Mouse (Mus musculus) heart, postnatal 36 days (tissue): ENCODE measurements around the gene Cldn10. TPM values are rescaled to one million over a fixed set of nuclear protein-coding genes. Genes with fewer than 3 reads are reported as not detected.

Experiments
- DNase-seq, 2 experiments: peaks; one replicate each; pipeline ENCODE4 v3.0.0; 2021 to 2022
- intact Hi-C: fragments of 180-260 bp; cut with DNase I; formaldehyde crosslinking; loops from one replicate; pipeline ENCODE4 v1.15.1; 2025
- total RNA-seq, 2 experiments: library from RNA; stranded (reverse); gene quantifications; 2 replicates each; pipeline ENCODE4 v1.2.3; 2021

Cldn10 gene
- total RNA-seq, 2 experiments from 2014 or later = 0.35 to 0.56 TPM

- peak; percentile 32 for DNase-seq
- intact Hi-C loops = no loop called here
These were observed 66.8 kb downstream of the Cldn10 start for GRCm38 (mm10) chr14:118854371-118855114.

- intact Hi-C loops = no loop called here
- peak in 1 of 2 experiments; percentile 5 for DNase-seq
These were observed 67.6 kb downstream of the Cldn10 start for GRCm38 (mm10) chr14:118855141-118855800.

DNA sequence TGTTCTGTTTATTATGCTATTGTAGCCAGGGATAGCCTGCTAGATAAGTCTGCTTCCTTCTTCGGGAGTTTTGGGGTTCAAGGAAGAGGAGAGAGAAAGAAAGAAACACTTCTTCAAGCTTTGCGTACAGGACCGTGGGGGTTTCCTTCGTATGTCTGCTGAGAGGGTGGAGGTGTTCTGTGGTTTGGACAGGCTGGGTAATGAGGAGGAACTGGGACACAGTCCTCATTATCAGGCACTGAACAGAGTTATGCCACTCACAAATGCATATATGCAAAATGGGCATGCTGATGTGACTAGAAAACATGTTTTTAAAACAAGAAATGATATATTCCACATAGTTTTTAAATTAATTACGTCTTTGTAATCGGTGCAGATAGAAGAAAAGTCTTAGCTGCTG is 68.9 kb downstream of the Cldn10 start:
- intact Hi-C loops = no loop called here
- no peak for DNase-seq

DNA sequence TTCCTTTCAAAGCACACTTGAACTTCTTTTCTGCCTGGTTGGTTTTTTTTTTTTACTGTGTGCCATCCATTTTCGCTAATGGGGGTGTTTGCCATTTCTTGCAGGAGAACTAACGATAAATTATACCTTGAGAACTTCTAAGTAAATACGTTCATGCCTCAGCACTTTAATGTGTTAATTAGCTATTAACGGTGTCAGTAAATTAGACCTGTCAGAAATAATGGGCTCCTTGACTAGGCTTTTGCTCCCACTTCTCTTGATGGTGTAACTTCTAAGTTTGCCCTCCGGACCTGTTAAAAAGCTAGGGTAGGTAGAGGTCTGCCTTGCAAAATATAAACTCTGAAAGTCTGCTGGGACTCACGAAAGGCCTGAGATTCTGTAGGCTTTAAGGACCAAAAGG is 70.6 kb downstream of the Cldn10 start:
- intact Hi-C loops = no loop called here

DNA sequence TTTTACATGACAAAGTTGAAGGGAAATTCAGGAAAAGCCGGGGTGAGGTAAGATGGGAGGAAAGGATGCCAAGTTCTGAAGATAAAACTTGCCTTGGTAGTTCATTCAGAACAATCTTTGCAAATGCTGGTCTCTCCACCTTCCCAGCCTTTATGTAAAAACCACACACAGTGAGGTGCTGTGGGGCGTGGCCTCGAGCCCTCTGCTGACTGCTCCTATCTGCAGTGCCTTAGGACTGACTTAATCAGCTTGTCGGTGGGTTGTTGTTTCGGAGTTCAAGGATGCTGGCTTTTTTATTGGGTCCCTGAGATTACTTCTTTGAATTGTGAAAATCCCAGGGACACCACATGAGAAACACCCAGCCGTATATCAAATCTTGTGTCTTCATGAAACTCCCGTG is 74.5 kb downstream of the Cldn10 start:
- intact Hi-C loops = no loop called here
- no peak for DNase-seq

More for the DNA sequence above, 70.6 kb downstream of the Cldn10 start:
- DNase-seq = no peak

DNA sequence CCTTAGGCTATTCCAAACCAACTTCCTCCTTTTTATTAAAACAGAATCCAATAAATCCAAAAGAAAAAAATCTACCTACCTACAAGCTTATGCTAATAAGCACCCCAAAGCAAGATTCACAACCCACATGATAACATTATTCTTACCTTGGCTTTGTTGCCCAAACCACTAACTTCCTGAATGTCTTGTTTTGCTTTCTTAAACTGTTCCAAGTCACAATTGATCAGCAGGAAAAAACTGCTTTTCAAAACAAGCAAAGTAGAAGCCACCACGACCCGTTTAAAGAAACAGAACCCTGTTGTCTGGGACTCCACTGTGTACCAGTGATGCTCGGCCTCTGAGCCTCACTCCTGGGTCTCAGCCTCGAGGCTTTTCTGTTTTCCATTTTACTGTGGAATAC is 77.2 kb downstream of the Cldn10 start:
- no peak for DNase-seq

DNA sequence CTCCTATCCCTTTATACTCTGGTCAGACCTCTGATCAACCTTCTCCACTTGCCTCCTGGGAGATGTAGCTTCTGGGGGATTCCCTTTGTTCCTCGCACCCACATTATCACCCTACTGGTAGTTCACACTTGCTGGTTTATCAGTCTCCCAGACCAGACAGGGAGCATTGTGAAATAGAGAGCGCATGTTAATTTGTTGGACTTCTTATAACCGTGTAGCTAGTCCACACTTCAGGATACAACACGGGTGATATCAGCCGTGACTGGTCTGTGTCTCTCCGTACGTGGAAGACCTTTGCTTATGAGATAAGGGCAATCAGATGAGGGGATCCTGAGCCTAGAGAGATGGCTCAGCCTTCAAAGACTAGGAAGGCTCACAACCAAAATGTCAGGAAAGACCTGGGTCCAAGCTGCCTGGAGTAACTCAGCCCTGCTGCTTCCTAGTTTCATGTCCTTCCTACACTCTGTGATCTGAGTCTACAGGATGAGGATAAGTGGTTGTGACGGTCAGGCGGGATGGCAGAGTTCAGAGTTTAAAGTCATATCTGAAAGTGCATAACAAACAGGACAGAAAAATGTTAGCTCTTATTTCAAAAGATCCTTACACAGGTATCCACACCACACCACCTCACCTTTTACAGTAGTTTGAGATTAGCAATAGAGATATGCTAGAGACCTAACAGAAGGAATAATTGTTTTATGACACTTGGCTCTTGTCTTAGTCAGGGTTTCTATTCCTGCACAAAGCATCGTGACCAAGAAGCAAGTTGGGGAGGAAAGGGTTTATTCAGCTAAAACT is 78.5 kb downstream of the Cldn10 start:
- intact Hi-C loops = no loop called here
- DNase-seq = no peak

More for the DNA sequence above, 77.2 kb downstream of the Cldn10 start:
- intact Hi-C loops = no loop called here

- no peak for DNase-seq
- intact Hi-C loops = no loop called here
These were observed 79.7 kb downstream of the Cldn10 start for GRCm38 (mm10) chr14:118867366-118867765.

GRCm38 (mm10) chr14:118868102-118868724 is 80.5 kb downstream of the Cldn10 start:
- intact Hi-C loops = no loop called here
- DNase-seq = no peak

DNA sequence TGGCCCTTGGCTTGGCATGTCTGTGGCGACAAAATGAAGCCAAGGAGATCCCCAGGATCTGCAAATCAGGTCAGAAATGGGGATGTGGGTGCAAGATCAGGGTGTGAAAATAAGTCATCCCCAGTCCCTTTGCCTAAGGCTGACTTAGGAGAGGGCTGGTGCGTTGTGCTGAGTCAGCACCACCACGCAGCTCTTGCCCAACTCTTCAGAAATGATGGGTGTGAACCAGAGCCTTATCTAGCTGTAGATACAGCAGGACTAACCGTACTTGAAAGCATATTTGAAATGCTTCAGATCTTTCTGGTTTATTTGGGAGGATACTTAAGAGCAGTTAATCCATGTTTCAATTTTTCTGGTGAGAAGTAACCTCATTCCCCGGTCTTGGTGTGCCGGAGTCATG is 82.0 kb downstream of the Cldn10 start:
- intact Hi-C loops = no loop called here
- no peak for DNase-seq

DNA sequence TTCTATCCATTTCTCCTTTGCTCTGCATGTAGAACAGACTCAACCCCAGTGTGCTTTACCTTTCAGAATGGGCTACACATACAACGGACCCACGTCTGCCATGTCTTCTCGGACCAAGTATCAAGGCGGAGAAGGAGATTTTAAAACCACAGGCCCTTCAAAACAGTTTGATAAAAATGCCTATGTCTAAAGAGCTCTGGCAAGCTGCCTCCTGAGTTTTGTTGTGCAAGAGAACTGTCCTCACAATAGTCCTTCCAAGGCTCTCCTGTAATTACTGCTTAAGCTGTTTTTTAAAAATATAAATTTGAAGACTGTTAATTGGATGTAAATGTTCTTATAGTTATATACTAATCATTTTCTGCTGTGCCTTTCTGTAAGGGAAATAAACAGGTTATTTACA is 86.4 kb downstream of the Cldn10 start:
- no peak for DNase-seq
- intact Hi-C loops = no loop called here

GRCm38 (mm10) chr14:118874786-118875415 is 87.2 kb downstream of the Cldn10 start:
- DNase-seq = no peak

DNA sequence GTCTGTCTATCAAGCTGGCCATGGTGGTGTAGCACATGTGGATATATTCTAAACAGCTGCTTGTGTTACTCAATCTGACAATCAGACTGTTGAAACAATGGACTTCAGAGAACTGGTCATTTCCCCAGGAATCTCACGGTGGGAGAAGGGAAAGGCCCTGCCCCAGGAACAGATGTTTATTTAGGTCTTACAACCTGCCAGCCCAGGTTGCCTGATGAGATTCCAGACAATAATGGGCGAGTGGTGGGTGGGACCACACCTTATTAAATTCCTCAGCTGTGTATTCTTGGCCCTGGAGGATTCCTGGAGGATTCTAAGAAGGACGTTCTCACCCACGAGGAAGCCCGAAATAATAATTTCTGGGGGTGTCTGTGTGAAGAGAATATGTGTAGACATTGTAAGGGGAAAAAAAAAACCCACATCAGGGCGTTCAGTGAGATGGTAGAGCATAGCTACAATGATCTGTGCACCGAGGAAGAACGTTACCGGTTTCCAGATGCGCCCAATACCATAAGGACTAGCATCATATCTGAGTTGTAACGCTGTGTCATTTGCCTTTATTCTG is 90.7 kb downstream of the Cldn10 start:
- DNase-seq = no peak
- intact Hi-C loops = no loop called here

More at GRCm38 (mm10) chr14:118874786-118875415, 87.2 kb downstream of the Cldn10 start:
- intact Hi-C loops = no loop called here

DNA sequence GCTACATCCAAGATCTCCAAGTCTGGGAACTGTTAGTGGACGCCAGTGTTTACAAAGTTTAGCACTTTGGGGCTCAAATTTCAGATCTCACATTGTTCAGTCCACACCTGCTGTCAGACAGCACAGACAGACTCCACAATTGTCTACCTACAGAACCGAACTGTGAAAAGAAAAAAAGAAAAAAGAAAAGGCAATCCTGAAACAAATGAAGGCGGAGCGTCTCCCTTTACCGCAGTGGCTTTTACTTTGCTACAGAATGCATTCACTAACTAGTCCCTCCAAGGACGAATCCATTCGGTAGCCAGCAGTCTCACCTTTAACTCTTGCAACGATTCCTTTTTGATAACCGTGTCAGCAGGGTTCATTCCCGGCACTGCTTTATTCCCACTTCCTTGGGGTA is 93.0 kb downstream of the Cldn10 start:
- intact Hi-C loops = no loop called here
- no peak for DNase-seq

DNA sequence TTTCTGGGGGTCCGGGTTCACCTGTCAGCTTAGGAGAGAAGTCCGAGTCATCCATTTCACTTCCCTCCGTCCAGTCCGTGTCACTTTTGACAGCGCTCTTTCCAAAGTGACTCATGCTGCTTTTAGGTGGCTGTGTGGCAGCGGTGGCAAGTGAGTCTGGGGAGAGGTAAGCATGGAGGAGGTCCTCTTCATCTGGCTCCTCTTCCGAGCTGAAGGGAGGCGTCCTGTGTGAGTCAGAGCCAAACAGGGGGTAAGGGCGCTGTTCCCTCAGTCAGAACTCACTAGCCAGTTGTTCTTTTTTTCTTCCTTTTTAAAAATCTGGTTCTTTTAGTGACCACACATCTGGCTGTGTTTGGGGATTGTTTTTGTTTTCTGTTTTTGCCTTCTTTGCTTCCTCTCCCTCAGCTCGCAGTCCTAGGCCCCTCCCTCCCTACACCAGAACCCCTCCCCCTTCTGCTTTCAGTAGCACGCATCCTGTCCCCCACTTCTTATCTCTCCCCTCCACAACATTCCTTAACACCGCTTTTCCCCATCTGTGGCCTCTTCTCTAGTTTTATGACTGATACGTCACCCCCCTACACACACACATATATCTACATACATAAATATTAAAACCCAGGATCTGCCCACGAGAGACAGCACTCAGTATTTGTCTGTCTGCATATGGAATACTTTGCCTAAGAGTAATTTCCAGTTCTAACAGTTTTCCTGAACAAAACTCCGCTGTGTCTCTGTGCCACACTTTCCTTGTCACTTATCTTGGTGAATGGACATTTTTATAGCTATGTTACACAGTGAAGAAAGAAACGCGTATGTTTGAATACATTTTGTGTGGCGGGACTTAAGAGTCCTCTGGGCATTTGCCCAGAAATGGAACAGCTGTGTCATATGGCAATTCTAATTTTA is 95.9 kb downstream of the Cldn10 start:
- no peak for DNase-seq
- intact Hi-C loops = no loop called here

- intact Hi-C loops = no loop called here
- DNase-seq = no peak
These were observed 96.5 kb downstream of the Cldn10 start for GRCm38 (mm10) chr14:118884250-118884556.

GRCm38 (mm10) chr14:118890101-118890500 is 102.4 kb downstream of the Cldn10 start:
- intact Hi-C loops = no loop called here
- DNase-seq = no peak

- intact Hi-C loops = no loop called here
- DNase-seq = no peak
These were observed 107.5 kb downstream of the Cldn10 start for GRCm38 (mm10) chr14:118895228-118895627.

DNA sequence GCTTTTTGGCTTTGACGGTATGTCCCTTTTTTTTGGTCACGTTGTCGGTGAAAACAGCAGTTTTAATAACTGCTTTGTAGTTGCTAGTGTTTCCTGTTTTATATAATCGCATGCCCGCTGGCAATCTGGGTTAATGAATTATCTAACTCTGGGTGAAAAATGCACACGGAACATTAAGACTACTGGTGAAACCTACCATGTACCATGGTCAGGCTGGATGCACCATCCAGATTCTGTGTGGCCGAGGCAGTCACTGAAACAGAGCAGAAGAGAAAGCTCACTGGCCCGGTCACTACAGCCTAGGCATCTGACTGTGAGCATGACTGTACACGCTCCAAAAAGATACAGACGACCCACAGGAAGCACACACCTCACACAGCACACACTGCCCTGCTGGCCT is 107.9 kb downstream of the Cldn10 start:
- intact Hi-C loops = no loop called here
- DNase-seq = no peak
